Mouse (Mus musculus): Measurements from ENCODE around the gene Aqp12.

The Aqp12 gene

GRCm38 (mm10) chr1:93014460-93014859 lies 8.3 kb downstream of the Aqp12 start:
- DNase-seq (ENCODE audit: inconsistent age in 2 of 2, low spot score in 1 of 2), result peak; percentile 80 to 94

GRCm38 (mm10) chr1:93015136-93015535 lies 9.0 kb downstream of the Aqp12 start:
- DNase-seq (ENCODE audit: inconsistent age in 2 of 2, low spot score in 1 of 2), result no peak

- no peak for DNase-seq (ENCODE audit: inconsistent age in 2 of 2, low spot score in 1 of 2)
These were observed 12.6 kb downstream of the Aqp12 start for GRCm38 (mm10) chr1:93018716-93019115.

GRCm38 (mm10) chr1:93020602-93021001 lies 14.5 kb downstream of the Aqp12 start:
- DNase-seq (ENCODE audit: inconsistent age in 2 of 2, low spot score in 1 of 2), result no peak

GRCm38 (mm10) chr1:93026600-93026999 lies 20.5 kb downstream of the Aqp12 start:
- DNase-seq (ENCODE audit: inconsistent age in 2 of 2, low spot score in 1 of 2), result no peak

- DNase-seq (ENCODE audit: inconsistent age in 2 of 2, low spot score in 1 of 2), result no peak
These were observed 23.3 kb downstream of the Aqp12 start for GRCm38 (mm10) chr1:93029387-93029786.

GRCm38 (mm10) chr1:93030060-93030459 lies 23.9 kb downstream of the Aqp12 start:
- DNase-seq (ENCODE audit: inconsistent age in 2 of 2, low spot score in 1 of 2), result peak in 1 of 2 experiments; percentile 35

GRCm38 (mm10) chr1:93031199-93031598 lies 25.1 kb downstream of the Aqp12 start:
- DNase-seq (ENCODE audit: inconsistent age in 2 of 2, low spot score in 1 of 2), result no peak

- DNase-seq (ENCODE audit: inconsistent age in 2 of 2, low spot score in 1 of 2), result no peak
These were observed 27.9 kb downstream of the Aqp12 start for GRCm38 (mm10) chr1:93033989-93034388.

GRCm38 (mm10) chr1:93035981-93036380 lies 29.8 kb downstream of the Aqp12 start:
- DNase-seq (ENCODE audit: inconsistent age in 2 of 2, low spot score in 1 of 2), result no peak

GRCm38 (mm10) chr1:93046153-93046789 lies 40.1 kb downstream of the Aqp12 start:
- no peak for DNase-seq (ENCODE audit: inconsistent age in 2 of 2, low spot score in 1 of 2)

- no peak for DNase-seq (ENCODE audit: inconsistent age in 2 of 2, low spot score in 1 of 2)
These were observed 43.9 kb downstream of the Aqp12 start for GRCm38 (mm10) chr1:93050071-93050470.

- no peak for DNase-seq (ENCODE audit: inconsistent age in 2 of 2, low spot score in 1 of 2)
These were observed 45.1 kb downstream of the Aqp12 start for GRCm38 (mm10) chr1:93051124-93051833.

All from adrenal gland, adult (tissue).